Mouse (Mus musculus) heart, embryonic 12.5 days (tissue): ENCODE data around the gene Zswim1. TPM values are rescaled to one million over a fixed set of nuclear protein-coding genes. Genes with fewer than 3 reads are reported as not detected.

Experiments
- ATAC-seq: fragments of 200-750 bp; cut with Nextera tagmentation; 2 replicates; pipeline ENCODE4 v1.8.0; 2017; ENCODE audit warnings: moderate TSS enrichment, moderate library complexity; ENCODE audit not compliant: insufficient number of reproducible peaks, low FRiP score
- H3K27ac ChIP-seq: fragments of 300-500 bp; sonication (generic); 2 replicates; pipeline ENCODE4 v1.5.1; 2016; ENCODE audit warnings: mild to moderate bottlenecking, moderate library complexity; ENCODE audit not compliant: poor library complexity, severe bottlenecking
- H3K27me3 ChIP-seq: fragments of 300-500 bp; sonication (generic); replicated peaks from 2 replicates; pipeline ENCODE4 v1.6.1; 2016; ENCODE audit warnings: mild to moderate bottlenecking, moderate library complexity
- H3K36me3 ChIP-seq: fragments of 300-500 bp; sonication (generic); 2 replicates; pipeline ENCODE4 v1.6.1; 2016; ENCODE audit warnings: mild to moderate bottlenecking, moderate library complexity
- H3K4me1 ChIP-seq: fragments of 300-500 bp; sonication (generic); replicated peaks from 2 replicates; pipeline ENCODE4 v1.6.1; 2016; ENCODE audit warnings: mild to moderate bottlenecking
- H3K4me2 ChIP-seq: fragments of 300-500 bp; sonication (generic); 2 replicates; pipeline ENCODE4 v1.6.1; 2016; ENCODE audit warnings: mild to moderate bottlenecking, moderate library complexity
- H3K4me3 ChIP-seq: fragments of 300-500 bp; sonication (generic); 2 replicates; pipeline ENCODE4 v1.5.1; 2016; ENCODE audit warnings: mild to moderate bottlenecking
- H3K9ac ChIP-seq: fragments of 300-500 bp; sonication (generic); 2 replicates; pipeline ENCODE4 v1.6.1; 2016; ENCODE audit warnings: mild to moderate bottlenecking, moderate library complexity
- H3K9me3 ChIP-seq: fragments of 300-500 bp; sonication (generic); replicated peaks from 2 replicates; pipeline ENCODE4 v1.6.1; 2016; ENCODE audit warnings: mild to moderate bottlenecking, moderate library complexity
- WGBS: fragments of 180-500 bp; shearing (Covaris S2); methylation state at CpG from one replicate; pipeline ENCODE4 v1.1.7; 2016; 5-methylcytosine and 5-hydroxymethylcytosine counted together
- polyA plus RNA-seq: library from polyadenylated mRNA; unstranded; fragments of >200 nt; fragmentation: Nextera tagmentation; extraction: Ambion mirVana; gene quantifications from 2 replicates; pipeline ENCODE4 v1.2.1, GENCODE M21; 2016

Zswim1 gene
- polyA plus RNA-seq = 9.8 and 10.1 TPM in 2 replicates

DNA sequence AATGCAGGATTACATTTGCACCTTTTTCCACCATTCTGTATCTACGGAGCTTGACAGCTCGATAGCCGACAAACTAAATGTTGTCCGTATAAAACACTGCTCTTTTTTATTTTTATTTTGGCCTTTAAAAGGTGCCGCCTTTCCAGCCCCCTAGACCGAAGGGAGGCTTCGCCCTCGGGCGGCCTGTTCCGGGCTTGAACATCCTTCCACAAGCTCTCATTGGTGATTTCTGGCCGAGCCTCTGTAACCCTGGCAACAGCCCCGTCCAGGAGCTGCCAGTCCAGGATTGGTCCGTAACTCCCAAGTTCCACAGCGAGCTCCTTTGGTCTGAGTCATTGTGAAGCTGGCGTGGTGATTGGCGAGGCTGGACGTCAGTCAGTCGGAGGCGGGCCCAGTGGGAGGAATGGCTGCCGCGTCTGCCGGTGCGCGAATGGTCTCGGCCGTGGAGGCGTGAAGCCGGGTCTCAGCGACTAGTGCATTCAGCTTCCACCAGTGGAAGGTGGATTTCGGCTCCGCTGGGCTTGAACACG, at the start of gene Zswim1:
Zswim1 (plus strand) TSS at position 51 of the 530 bp plus-strand sequence.
- Histone ChIP-seq H3K4me3 (peak within 1 kb of the TSS; percentile 79), H3K27ac (peak within 1 kb of the TSS; percentile 67), H3K36me3 (peaks cover 52% of the 10 kb centered on the region), H3K9ac (peak within 1 kb of the TSS; percentile 83), H3K27me3 (no peaks in the 10 kb centered on the region), H3K9me3 (no peaks in the 10 kb centered on the region), H3K4me1 (peaks cover 11% of the 10 kb centered on the region), H3K4me2 (peak within 1 kb of the TSS; percentile 73)
- ATAC-seq = peak; percentile 99
- WGBS = under 1% methylated on average over 32 of the region's 32 CpGs

GRCm38 (mm10) chr2:164773229-164773988, 49.1 kb upstream of the Zswim1 start:
- H3K9ac ChIP-seq = no peak overlapping the region
- H3K4me3 ChIP-seq = no peak overlapping the region
- H3K27ac ChIP-seq = no peak overlapping the region
- H3K27me3 ChIP-seq = peaks cover 13% of the 10 kb centered on the region; the same call in 1 of the 2 replicates
- whole genome bisulfite sequencing = 77% methylated on average over 14 of the region's 14 CpGs
- H3K9me3 ChIP-seq = no peaks in the 10 kb centered on the region; the same call in 1 of the 2 replicates
- ATAC-seq = no peak
- peaks cover 24% of the 10 kb centered on the region for H3K36me3 ChIP-seq
- no peak overlapping the region for H3K4me2 ChIP-seq
- H3K4me1 ChIP-seq = peaks cover 26% of the 10 kb centered on the region

DNA sequence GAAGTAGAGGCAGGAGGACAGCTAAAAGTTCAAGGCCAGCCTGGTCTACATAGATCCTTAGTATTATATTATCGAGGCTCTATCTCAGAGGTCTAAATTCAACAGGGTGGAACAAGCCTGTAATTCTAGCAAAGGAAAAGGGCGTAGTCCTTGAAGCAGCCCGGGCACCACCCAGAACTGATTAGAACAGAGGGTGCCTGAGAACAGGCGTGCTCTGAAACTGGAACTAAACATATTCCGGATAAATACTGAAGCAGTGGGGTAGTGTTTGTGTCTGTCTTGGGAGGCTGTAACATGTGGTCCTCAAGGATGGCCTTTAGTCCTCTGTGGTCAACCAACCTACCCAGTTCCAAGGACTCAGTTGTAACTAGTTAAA, 48.5 kb upstream of the Zswim1 start:
- no peak overlapping the region for H3K4me2 ChIP-seq
- H3K9me3 ChIP-seq = no peaks in the 10 kb centered on the region; the same call in 1 of the 2 replicates
- H3K4me3 ChIP-seq = no peak overlapping the region
- H3K9ac ChIP-seq = no peak overlapping the region
- no peak overlapping the region for H3K27ac ChIP-seq
- H3K36me3 ChIP-seq = peaks cover 24% of the 10 kb centered on the region
- WGBS = 64% methylated on average over 5 of the region's 5 CpGs
- peaks cover 25% of the 10 kb centered on the region for H3K4me1 ChIP-seq
- no peak for ATAC-seq
- H3K27me3 ChIP-seq = peaks cover 13% of the 10 kb centered on the region; the same call in 1 of the 2 replicates

DNA sequence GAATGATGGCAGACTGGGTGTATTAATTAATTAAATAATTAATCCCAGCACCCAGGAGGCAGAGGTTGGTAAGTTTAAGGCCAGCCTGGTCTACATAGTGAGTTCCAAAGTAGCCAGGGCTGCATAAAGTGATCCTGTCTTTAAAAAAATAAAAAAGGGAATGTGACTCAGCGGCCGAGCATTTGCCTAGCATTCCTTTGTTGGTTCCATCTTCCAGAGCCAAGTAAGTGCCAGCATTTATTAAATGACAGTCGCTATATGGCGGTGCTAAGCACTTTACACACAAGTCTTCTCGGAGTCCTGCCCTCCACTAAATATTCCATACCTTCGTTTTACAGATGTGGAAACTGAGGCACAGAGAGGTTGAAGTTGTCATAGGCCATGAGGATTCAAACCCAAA, 46.4 kb upstream of the Zswim1 start:
- H3K4me1 ChIP-seq = peaks cover 15% of the 10 kb centered on the region
- peaks cover 13% of the 10 kb centered on the region; the same call in 1 of the 2 replicates for H3K27me3 ChIP-seq
- no peak overlapping the region for H3K4me3 ChIP-seq
- no peak overlapping the region for H3K9ac ChIP-seq
- WGBS = 80% methylated on average over 6 of the region's 6 CpGs
- H3K36me3 ChIP-seq = peaks cover 23% of the 10 kb centered on the region
- no peak for ATAC-seq
- H3K27ac ChIP-seq = no peak overlapping the region
- no peaks in the 10 kb centered on the region; the same call in 1 of the 2 replicates for H3K9me3 ChIP-seq
- H3K4me2 ChIP-seq = no peak overlapping the region

DNA sequence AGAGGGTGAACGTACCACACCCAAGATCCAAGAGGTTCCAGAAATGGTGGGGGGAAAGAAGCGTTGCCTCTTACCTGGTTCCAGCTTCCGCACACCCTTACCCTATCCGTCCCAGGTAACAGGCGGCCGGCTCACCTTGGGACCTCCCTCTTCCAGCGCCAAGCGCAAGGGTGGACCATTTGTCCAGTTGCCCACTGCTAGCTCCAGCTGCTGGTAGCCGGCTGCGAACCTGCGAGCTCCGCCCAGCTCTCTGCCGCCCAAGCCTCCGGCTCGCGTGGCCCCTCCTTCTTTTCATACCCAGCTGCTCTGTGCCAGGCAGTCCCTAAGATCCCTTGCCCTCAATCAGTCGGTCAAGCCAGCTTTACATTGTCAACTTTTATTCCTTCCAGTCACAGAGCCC, 45.7 kb upstream of the Zswim1 start:
- H3K27me3 ChIP-seq = peaks cover 13% of the 10 kb centered on the region; the same call in 1 of the 2 replicates
- H3K36me3 ChIP-seq = peaks cover 16% of the 10 kb centered on the region
- H3K27ac ChIP-seq = no peak overlapping the region
- peaks cover 8% of the 10 kb centered on the region for H3K4me1 ChIP-seq
- ATAC-seq = no peak
- H3K9me3 ChIP-seq = no peaks in the 10 kb centered on the region; the same call in 1 of the 2 replicates
- H3K4me2 ChIP-seq = no peak overlapping the region
- no peak overlapping the region for H3K4me3 ChIP-seq
- H3K9ac ChIP-seq = no peak overlapping the region
- 60% methylated on average over 17 of the region's 17 CpGs for WGBS

DNA sequence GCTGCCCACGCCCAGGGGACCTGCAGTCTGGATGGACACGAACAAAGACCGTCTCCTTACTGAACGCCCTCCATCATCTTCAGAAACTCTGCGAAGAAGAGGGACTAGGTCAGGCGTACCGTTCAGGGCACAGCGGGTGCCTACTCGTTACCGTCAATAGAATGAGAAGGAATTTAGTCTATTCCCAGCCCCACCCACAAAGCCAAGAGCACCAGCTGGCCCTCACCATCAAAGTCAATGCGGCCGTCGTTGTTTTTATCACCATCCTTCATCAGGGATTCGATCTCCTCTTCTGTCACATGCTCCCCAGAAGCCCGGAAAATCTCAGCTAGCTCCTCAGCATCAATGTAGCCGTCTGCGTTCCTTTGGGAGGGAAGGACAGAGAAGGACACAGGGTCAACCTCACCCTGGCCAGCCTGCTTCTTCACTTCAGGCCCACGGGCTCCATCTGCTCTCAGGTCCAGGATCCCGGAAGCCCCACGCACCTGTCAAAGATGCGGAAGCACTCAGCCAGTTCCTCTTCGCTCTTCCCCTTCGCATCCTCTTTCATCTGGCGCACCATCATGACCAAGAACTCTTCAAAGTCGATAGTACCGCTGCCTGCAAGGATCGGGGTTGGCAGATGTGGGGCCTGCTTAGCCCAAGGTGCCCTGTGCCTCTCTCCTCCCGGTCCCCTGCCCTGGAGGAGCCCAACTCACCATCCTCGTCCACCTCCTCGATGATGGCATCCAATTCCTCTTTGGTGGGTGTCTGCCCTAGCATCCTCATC, 45.1 kb upstream of the Zswim1 start:
- no peaks in the 10 kb centered on the region; the same call in 1 of the 2 replicates for H3K9me3 ChIP-seq
- no peak for ATAC-seq
- no peak overlapping the region for H3K9ac ChIP-seq
- peaks cover 10% of the 10 kb centered on the region for H3K36me3 ChIP-seq
- H3K4me2 ChIP-seq = no peak overlapping the region
- H3K4me1 ChIP-seq = peaks cover 2% of the 10 kb centered on the region
- no peak overlapping the region for H3K27ac ChIP-seq
- H3K4me3 ChIP-seq = no peak overlapping the region
- H3K27me3 ChIP-seq = peaks cover 13% of the 10 kb centered on the region; the same call in 1 of the 2 replicates
- 76% methylated on average over 30 of the region's 30 CpGs for WGBS

- Histone ChIP-seq H3K4me3 (no peak overlapping the region), H3K4me2 (no peak overlapping the region), H3K9me3 (no peaks in the 10 kb centered on the region; the same call in 1 of the 2 replicates), H3K27me3 (peaks cover 13% of the 10 kb centered on the region; the same call in 1 of the 2 replicates), H3K36me3 (peaks cover 5% of the 10 kb centered on the region), H3K27ac (no peak overlapping the region), H3K4me1 (no peaks in the 10 kb centered on the region), H3K9ac (no peak overlapping the region)
- ATAC-seq = no peak
- 86% methylated on average over 11 of the region's 11 CpGs for WGBS
Measured at GRCm38 (mm10) chr2:164778015-164778287, 44.5 kb upstream of the Zswim1 start.

GRCm38 (mm10) chr2:164778809-164779208, 43.7 kb upstream of the Zswim1 start:
- ATAC-seq = no peak
- Histone ChIP-seq H3K27me3 (peaks cover 13% of the 10 kb centered on the region; the same call in 1 of the 2 replicates), H3K27ac (no peak overlapping the region), H3K9me3 (no peaks in the 10 kb centered on the region; the same call in 1 of the 2 replicates), H3K4me1 (no peaks in the 10 kb centered on the region), H3K4me2 (no peak overlapping the region), H3K4me3 (no peak overlapping the region), H3K9ac (no peak overlapping the region), H3K36me3 (no peaks in the 10 kb centered on the region)
- 71% methylated on average over 7 of the region's 7 CpGs for WGBS

DNA sequence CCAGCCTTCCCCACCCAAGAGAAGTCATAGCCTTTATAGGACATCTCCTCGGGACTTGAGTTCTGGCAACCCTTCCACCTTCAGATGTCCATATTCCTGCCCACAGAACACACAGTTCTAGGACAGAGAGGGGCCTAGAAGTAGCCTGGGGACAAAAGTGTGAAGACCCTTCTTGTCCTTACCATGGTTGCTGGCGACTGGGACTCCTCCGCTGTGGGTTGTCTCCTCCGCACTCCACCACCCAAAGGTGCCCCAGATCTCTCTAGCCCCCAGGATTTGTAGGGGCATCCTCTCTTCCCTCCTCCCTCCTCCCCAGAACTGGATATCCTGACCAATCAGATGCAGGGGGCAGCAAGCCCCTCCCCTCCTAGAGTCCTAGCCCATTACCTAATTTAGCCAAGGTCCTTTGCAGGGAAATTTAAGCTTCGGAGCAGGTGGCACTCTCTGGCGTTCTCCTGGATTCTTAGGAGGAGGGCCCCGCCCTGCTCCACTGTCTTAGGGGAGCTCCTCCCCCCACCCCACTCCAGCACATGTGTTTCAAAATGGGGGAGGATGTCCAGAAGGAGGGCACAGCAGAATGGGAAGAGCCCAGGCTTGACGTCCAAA, 42.9 kb upstream of the Zswim1 start, which contains the start of gene Tnnc2:
Tnnc2 (minus strand) TSS at position 487 of the 606 bp plus-strand sequence.
- Histone ChIP-seq H3K4me2 (no peak within 1 kb of the TSS), H3K4me3 (no peak within 1 kb of the TSS), H3K9ac (no peak within 1 kb of the TSS), H3K9me3 (no peaks in the 10 kb centered on the region; the same call in 1 of the 2 replicates), H3K27me3 (peaks cover 13% of the 10 kb centered on the region; the same call in 1 of the 2 replicates), H3K4me1 (peaks cover 1% of the 10 kb centered on the region), H3K27ac (no peak within 1 kb of the TSS), H3K36me3 (no peaks in the 10 kb centered on the region)
- WGBS = 65% methylated on average over 8 of the region's 8 CpGs
- ATAC-seq = no peak

- ATAC-seq = no peak
- Histone ChIP-seq H3K36me3 (no peaks in the 10 kb centered on the region), H3K27me3 (peaks cover 7% of the 10 kb centered on the region; the same call in 1 of the 2 replicates), H3K4me3 (no peak overlapping the region), H3K4me1 (peaks cover 11% of the 10 kb centered on the region), H3K27ac (no peak overlapping the region), H3K9ac (no peak overlapping the region), H3K4me2 (no peak overlapping the region), H3K9me3 (no peaks in the 10 kb centered on the region; the same call in 1 of the 2 replicates)
- WGBS = 55% methylated on average over 4 of the region's 4 CpGs
Measured at GRCm38 (mm10) chr2:164781876-164782275, 40.6 kb upstream of the Zswim1 start.
